ENCODE assay signal across 17 mouse cellular contexts in genomic region chr1:91674082-91674655, GRCm38 (mm10).
DNase-seq lines count a peak whose midpoint lies in the region; TF ChIP-seq lines count a peak whose summit lies in the region.
"Had no signal": no experiment of that assay in that cellular context is flagged by ENCODE, and none has a peak within 500 bp of the region (broad histone marks: within the 10 kb centered on the region; RNA-seq: fewer than 3 reads in every experiment).

No protein-coding gene starts in this region.

- peaks cover 3 to 9% of the 10 kb centered on the region in 2 experiments for H3K4me1 ChIP-seq in CH12.LX (ENCODE audit: control insufficient read depth in 1 of 2, insufficient read depth in 2 of 2)
- H3K4me1 ChIP-seq in lung, adult 2 months (ENCODE audit: control insufficient read depth, insufficient read depth, low read length): no peaks in the 10 kb centered on the region
- H3K4me1 ChIP-seq: forebrain, embryonic 10.5 days; heart, embryonic 13.5 days; hindbrain, embryonic 15.5 days had no signal

- H3K9me3 ChIP-seq in CH12.LX (replicated peaks; ENCODE audit: low read length): no peaks in the 10 kb centered on the region
- H3K9me3 ChIP-seq: embryonic facial prominence, embryonic 10.5 days; forebrain, embryonic 10.5 days; heart, embryonic 13.5 days; hindbrain, embryonic 15.5 days had no signal

- TF ChIP-seq RAD21 in CH12.LX (IDR thresholded peaks at IDR 0.05; ENCODE audit: low read depth, low read length): no peak

- peaks cover 21% of the 10 kb centered on the region for H3K27me3 ChIP-seq in CH12.LX (replicated peaks)
- H3K27me3 ChIP-seq in myocyte (ENCODE audit: control insufficient read depth, insufficient read depth, insufficient read length): no peaks in the 10 kb centered on the region
- H3K27me3 ChIP-seq: heart, embryonic 13.5 days; hindbrain, embryonic 15.5 days had no signal

- TF ChIP-seq POLR2A in CH12.LX (IDR thresholded peaks at IDR 0.05; ENCODE audit: low read depth, low read length): no peak
- TF ChIP-seq POLR2A in myocyte (IDR thresholded peaks at IDR 0.05; ENCODE audit: insufficient read length, low read depth): no peak
- TF ChIP-seq POLR2A in lung, adult 2 months (IDR thresholded peaks at IDR 0.05; ENCODE audit: borderline replicate concordance, extremely low read depth, low read depth, low read length): no peak

- in situ Hi-C loops in CH12.LX (cut with MboI; ENCODE audit: low pct_ligation_motif_present, low pct_unique_long_range_greater_than_20kb, low sequenced_read_pairs): no loop called here

- intact Hi-C loops in left cerebral cortex, postnatal 36 days (cut with DNase I): no loop called here

- H3K4me2 ChIP-seq in CH12.LX (ENCODE audit: insufficient read depth, low read depth, poor library complexity, severe bottlenecking) (no peak overlapping the region), myocyte (ENCODE audit: low read depth) (no peak overlapping the region)
- H3K4me2 ChIP-seq: heart, embryonic 13.5 days; hindbrain, embryonic 15.5 days had no signal

- dilution Hi-C loops in CH12.LX (cut with MboI; ENCODE audit: extremely low pct_ligation_motif_present, extremely low pct_unique_long_range_greater_than_20kb, low sequenced_read_pairs): no loop called here

- TF ChIP-seq EP300 in CH12.LX (IDR thresholded peaks at IDR 0.05; ENCODE audit: low read length): no peak

- no peak overlapping the region for H3K4me3 ChIP-seq in CH12.LX (replicated peaks in 1 of 3; ENCODE audit: low read depth in 2 of 3, low read length in 2 of 3, poor library complexity in 1 of 3)
- H3K4me3 ChIP-seq in myocyte: no peak overlapping the region
- H3K4me3 ChIP-seq in lung, adult 2 months (replicated peaks; ENCODE audit: extremely low read depth, low read depth, low read length): no peak overlapping the region
- H3K4me3 ChIP-seq: embryonic facial prominence, embryonic 10.5 days; erythroblast, embryonic 14.5 days; forebrain, embryonic 10.5 days; heart, embryonic 13.5 days; hindbrain, embryonic 15.5 days had no signal

- H3K36me3 ChIP-seq in CH12.LX (replicated peaks in 1 of 2; ENCODE audit: control insufficient read depth in 1 of 2, insufficient read depth in 1 of 2, low read length in 1 of 2) (no peaks in the 10 kb centered on the region), myocyte (ENCODE audit: control insufficient read depth, insufficient read depth) (no peaks in the 10 kb centered on the region)
- H3K36me3 ChIP-seq: embryonic facial prominence, embryonic 10.5 days; forebrain, embryonic 10.5 days; heart, embryonic 13.5 days; hindbrain, embryonic 15.5 days had no signal

- DNase-seq in adrenal gland, adult 8-10 months: peak; percentile 5
- DNase-seq in adrenal gland, postnatal 4 days (ENCODE audit: low spot score in 2 of 2): no peak
- DNase-seq in CH12.LX (ENCODE audit: extremely low read depth): no peak
- no peak for DNase-seq in lung, adult 2 months
- no peak for DNase-seq in left cerebral cortex, postnatal 36 days (ENCODE audit: low spot score in 2 of 2)
- DNase-seq: adrenal gland, postnatal 10 days; cerebellum, adult 2 months; cerebellum, postnatal 10 days; gastrocnemius, postnatal 36 days; heart, adult 11 months; heart, postnatal 36 days had no signal

- H3K79me2 ChIP-seq in CH12.LX (replicated peaks; ENCODE audit: control insufficient read depth, extremely low read depth, insufficient read depth, poor library complexity, severe bottlenecking) (no peaks in the 10 kb centered on the region), myocyte (ENCODE audit: control insufficient read depth, insufficient read depth) (no peaks in the 10 kb centered on the region)

- no peak overlapping the region for H3K27ac ChIP-seq in CH12.LX (ENCODE audit: insufficient read depth, low read depth)
- H3K27ac ChIP-seq: embryonic facial prominence, embryonic 10.5 days; forebrain, embryonic 10.5 days; heart, embryonic 13.5 days; hindbrain, embryonic 15.5 days had no signal

- TF ChIP-seq CTCF in CH12.LX (conservative IDR thresholded peaks at IDR 0.05 in 1 of 2, IDR thresholded peaks at IDR 0.05 in 1 of 2; ENCODE audit: low read depth in 2 of 2, low read length in 2 of 2): no peak
- TF ChIP-seq CTCF in lung, adult 2 months (IDR thresholded peaks at IDR 0.05; ENCODE audit: insufficient read depth, low read length): no peak

- H3ac ChIP-seq in myocyte (ENCODE audit: control insufficient read depth, insufficient read length): no peak overlapping the region

- 76% methylated on average over 6 of the region's 6 CpGs for WGBS in lung, adult 2 months

- H3K9ac ChIP-seq in CH12.LX (ENCODE audit: insufficient read depth, low read depth): no peak overlapping the region
- H3K9ac ChIP-seq: heart, embryonic 13.5 days; hindbrain, embryonic 15.5 days had no signal

TF ChIP-seq in CH12.LX, 34 proteins besides CTCF, POLR2A, EP300 and RAD21:
- TF ChIP-seq BHLHE40 (IDR thresholded peaks at IDR 0.05; ENCODE audit: low read depth, low read length) (peak; percentile 52; the same call in 1 of the 2 replicates), KAT2A (IDR thresholded peaks at IDR 0.05; ENCODE audit: insufficient replicate concordance, low read length) (no peak), RCOR1 (conservative IDR thresholded peaks at IDR 0.05; ENCODE audit: low read depth, low read length) (no peak), JUND (conservative IDR thresholded peaks at IDR 0.05; ENCODE audit: low read depth, low read length) (no peak)

TF ChIP-seq in myocyte, 11 proteins besides CTCF, POLR2A, EP300 and RAD21:
- no peak for TF ChIP-seq MYOD1 (IDR thresholded peaks at IDR 0.05; ENCODE audit: control insufficient read depth in 1 of 3, insufficient read length in 2 of 3, low read depth in 2 of 3)
- peak; percentile 53 for TF ChIP-seq USF1 (IDR thresholded peaks at IDR 0.05; ENCODE audit: low read depth)
- peak; percentile 66; the same call in 1 of the 2 replicates for TF ChIP-seq CEBPB (IDR thresholded peaks at IDR 0.05; ENCODE audit: insufficient read depth, poor library complexity, severe bottlenecking)
- TF ChIP-seq SRF (IDR thresholded peaks at IDR 0.05; ENCODE audit: control insufficient read depth, insufficient read length, low read depth): no peak
- no peak for TF ChIP-seq MAX (IDR thresholded peaks at IDR 0.05; ENCODE audit: low read depth)
TF ChIP-seq in myocyte: peak in this region for 2.
